Mouse (Mus musculus) testis, adult 2 months (tissue): ENCODE data around the gene Rpl21. TPM values are rescaled to one million over a fixed set of nuclear protein-coding genes. Genes with fewer than 3 reads are reported as not detected.

Experiments used
- H3K27ac ChIP-seq: fragments of 200-500 bp; 2 replicates; pipeline ENCODE4 v1.5.1; 2012; ENCODE audit warnings: low read depth, low read length; ENCODE audit not compliant: control insufficient read depth, insufficient read depth
- H3K27me3 ChIP-seq: fragments of 200-500 bp; 2 replicates; pipeline ENCODE4 v1.6.1; 2012; ENCODE audit warnings: mild to moderate bottlenecking, low read length, moderate library complexity; ENCODE audit not compliant: control insufficient read depth, insufficient read depth
- H3K36me3 ChIP-seq: fragments of 200-500 bp; 2 replicates; pipeline ENCODE4 v1.6.1; 2012; ENCODE audit warnings: mild to moderate bottlenecking, low read length; ENCODE audit not compliant: control insufficient read depth, insufficient read depth
- H3K4me1 ChIP-seq: fragments of 200-500 bp; 2 replicates; pipeline ENCODE4 v1.6.1; 2012; ENCODE audit warnings: low read length; ENCODE audit not compliant: control insufficient read depth, insufficient read depth
- H3K4me3 ChIP-seq: fragments of 200-500 bp; 2 replicates; pipeline ENCODE4 v1.5.1; 2012; ENCODE audit warnings: low read depth, mild to moderate bottlenecking, low read length, moderate library complexity, mixed read lengths; ENCODE audit not compliant: control insufficient read depth
- CTCF ChIP-seq: fragments of 200-500 bp; IDR thresholded peaks from 2 replicates; pipeline ENCODE4 v1.5.1; 2012; ENCODE audit warnings: low read depth, mild to moderate bottlenecking, inconsistent platforms, low read length, moderate library complexity; ENCODE audit not compliant: control insufficient read depth, insufficient read depth, insufficient replicate concordance
- POLR2A ChIP-seq: fragments of 200-500 bp; IDR thresholded peaks from 2 replicates; pipeline ENCODE4 v1.6.1; 2012; ENCODE audit warnings: low read depth, mild to moderate bottlenecking, inconsistent platforms, low read length, moderate library complexity; ENCODE audit not compliant: control insufficient read depth
- polyA plus RNA-seq: library from polyadenylated mRNA; depleted of rRNA; stranded (reverse); fragments of >200 nt; gene quantifications from 2 replicates; pipeline ENCODE4 v1.2.3, GENCODE M21; 2012; rRNA removed

The Rpl21 gene
- polyA plus RNA-seq, 1 experiment: 58.3 TPM

GRCm38 (mm10) chr5:146883486-146884272 lies 51.0 kb downstream of the Rpl21 start:
- Histone ChIP-seq H3K36me3 (no peaks in the 10 kb centered on the region), H3K27ac (no peak overlapping the region), H3K4me3 (no peak overlapping the region), H3K4me1 (peaks cover 5% of the 10 kb centered on the region; the same call in 1 of the 2 replicates), H3K27me3 (no peaks in the 10 kb centered on the region)
- TF ChIP-seq CTCF: no peak
- no peak for TF ChIP-seq POLR2A

Other genes starting within 250 kb of the Rpl21 start
- not detected in 2 replicates for gene Gpr12, start 247.7 kb upstream of the Rpl21 start, polyA plus RNA-seq
- 23.7 and 27.7 TPM in 2 replicates for gene Usp12, start 37.9 kb upstream of the Rpl21 start, polyA plus RNA-seq
- gene Rasl11a, start 12.2 kb downstream of the Rpl21 start, polyA plus RNA-seq: 0.84 and 1.6 TPM in 2 replicates
- 9.5 and 12.1 TPM in 2 replicates for gene Gtf3a, start 115.8 kb downstream of the Rpl21 start, polyA plus RNA-seq
- 10.3 and 11.2 TPM in 2 replicates for gene Mtif3, start 130.9 kb downstream of the Rpl21 start, polyA plus RNA-seq
- 9.5 and 10.8 TPM in 2 replicates for gene Lnx2, start 243.7 kb downstream of the Rpl21 start, polyA plus RNA-seq
- gene Polr1d, start 244.2 kb downstream of the Rpl21 start, polyA plus RNA-seq: 136 and 138 TPM in 2 replicates